Mouse (Mus musculus) myocyte (in vitro differentiated cells): ENCODE results near the gene Rprml.

Experiments used
- CEBPB ChIP-seq: IDR thresholded peaks from 2 replicates; pipeline ENCODE4 v1.6.1; 2011; ENCODE audit warnings: mild to moderate bottlenecking, moderate library complexity; ENCODE audit not compliant: poor library complexity, insufficient read depth, severe bottlenecking
- E2F4 ChIP-seq: IDR thresholded peaks from one replicate; pipeline ENCODE4 v1.6.1; 2011; ENCODE audit warnings: mild to moderate bottlenecking, control low read depth, moderate library complexity; ENCODE audit not compliant: insufficient read depth
- MAX ChIP-seq: IDR thresholded peaks from one replicate; pipeline ENCODE4 v1.6.1; 2011; ENCODE audit warnings: low read depth, mild to moderate bottlenecking, control low read depth
- MYOD1 ChIP-seq, 3 experiments: IDR thresholded peaks; one replicate each; pipeline ENCODE4 v1.6.1; 2011; ENCODE audit warnings: control low read depth in 2 of 3, low read depth in 2 of 3, mild to moderate bottlenecking in 2 of 3, moderate library complexity in 1 of 3; ENCODE audit not compliant: insufficient read length in 2 of 3, control insufficient read depth in 1 of 3
- MYOG ChIP-seq, 3 experiments: IDR thresholded peaks; one replicate each; pipeline ENCODE4 v1.6.1; 2011; ENCODE audit warnings: control low read depth in 2 of 3, low read depth in 2 of 3, mild to moderate bottlenecking in 2 of 3; ENCODE audit not compliant: insufficient read length in 2 of 3, control insufficient read depth in 1 of 3, insufficient read depth in 1 of 3
- POLR2A ChIP-seq: IDR thresholded peaks from one replicate; pipeline ENCODE4 v1.6.1; 2011; ENCODE audit warnings: low read depth, mild to moderate bottlenecking, control low read depth, moderate library complexity; ENCODE audit not compliant: insufficient read length
- SRF ChIP-seq: IDR thresholded peaks from one replicate; pipeline ENCODE4 v1.6.1; 2011; ENCODE audit warnings: low read depth; ENCODE audit not compliant: control insufficient read depth, insufficient read length
- USF1 ChIP-seq: IDR thresholded peaks from one replicate; pipeline ENCODE4 v1.6.1; 2011; ENCODE audit warnings: low read depth, mild to moderate bottlenecking, control low read depth, moderate library complexity

DNA sequence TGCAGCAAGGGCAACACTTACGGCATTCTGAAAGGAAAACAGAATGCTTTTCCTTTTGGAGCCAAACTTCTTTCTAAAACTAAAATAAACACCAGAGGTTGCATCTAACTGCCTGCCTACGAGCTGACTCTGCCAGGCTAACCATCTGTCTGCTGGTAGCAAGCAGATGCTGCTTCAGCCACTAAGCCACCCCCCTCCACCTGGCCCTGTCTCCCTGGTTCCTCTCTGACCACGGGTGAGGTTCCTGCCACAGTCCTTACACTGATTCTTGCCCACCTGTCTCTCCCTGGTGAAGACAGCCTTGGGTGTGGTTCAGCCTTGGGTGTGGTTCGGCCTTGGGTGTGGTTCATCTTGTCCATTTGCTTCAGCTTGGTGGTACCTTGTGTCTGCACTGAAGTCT, 12.5 kb downstream of the Rprml start:
- no peak for TF ChIP-seq POLR2A
- TF ChIP-seq CEBPB: no peak
- TF ChIP-seq SRF: no peak
- TF ChIP-seq MAX: no peak
- TF ChIP-seq E2F4: no peak
- peak in 2 of 3 experiments; percentile 12 to 57 for TF ChIP-seq MYOG (IDR thresholded peaks at IDR 0.05; ENCODE audit: control insufficient read depth in 1 of 3, insufficient read depth in 1 of 3, insufficient read length in 2 of 3, low read depth in 2 of 3)
- peak in 2 of 3 experiments; percentile 18 to 68 for TF ChIP-seq MYOD1 (IDR thresholded peaks at IDR 0.05; ENCODE audit: control insufficient read depth in 1 of 3, insufficient read length in 2 of 3, low read depth in 2 of 3)
- TF ChIP-seq USF1: no peak
